Mouse (Mus musculus): Measurements from ENCODE around the gene Hsf2. TPM values are rescaled to one million over a fixed set of nuclear protein-coding genes. Genes with fewer than 3 reads are reported as not detected.

Hsf2 gene
- polyA plus RNA-seq, 1 experiment from 2014 or later, result 9.8 TPM

- no peak for ATAC-seq (ENCODE audit: insufficient read depth)
- H3K4me3 ChIP-seq (replicated peaks), result no peak overlapping the region
- no peaks in the 10 kb centered on the region for H3K36me3 ChIP-seq (replicated peaks)
- 0 out of 2 replicates have a peak, but pooled peaks cover 4% of the 10 kb centered on the region for H3K27me3 ChIP-seq
- 72% methylated on average over 3 of the region's 3 CpGs for WGBS (ENCODE audit: insufficient replicate concordance)
- no peak overlapping the region for H3K9ac ChIP-seq
- peaks cover 13% of the 10 kb centered on the region for H3K4me1 ChIP-seq (replicated peaks)
- no peak overlapping the region for H3K27ac ChIP-seq (replicated peaks)
- H3K9me3 ChIP-seq (replicated peaks), result no peaks in the 10 kb centered on the region
- H3K4me2 ChIP-seq, result no peak overlapping the region
Observed at GRCm38 (mm10) chr10:57484741-57485140, 1.4 kb upstream of the Hsf2 start.

DNA sequence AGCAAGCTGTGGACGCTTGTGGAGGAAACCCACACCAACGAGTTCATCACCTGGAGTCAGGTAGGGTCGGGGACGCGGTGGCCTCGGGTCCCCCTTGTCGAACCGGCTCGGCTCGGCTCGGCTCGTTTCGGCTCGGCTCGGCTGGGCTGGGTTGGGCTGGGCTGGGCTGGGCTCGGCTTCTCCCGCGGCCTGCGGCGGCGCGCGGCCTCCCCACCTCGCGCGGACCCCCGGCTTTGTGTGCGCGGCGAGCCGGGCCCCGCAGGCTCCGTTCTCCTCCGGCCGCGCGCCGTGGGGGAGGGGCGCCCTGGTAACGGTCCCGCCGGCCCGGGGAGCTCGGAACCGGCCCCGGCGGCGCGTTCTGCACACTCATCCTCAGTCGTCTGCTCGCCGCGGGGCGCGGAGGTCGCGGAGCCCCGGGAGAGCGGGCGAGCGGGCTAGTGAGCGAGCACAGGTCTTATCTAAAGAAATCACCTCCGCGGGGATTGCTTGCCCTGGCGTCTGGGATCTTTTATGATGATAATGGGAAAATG, 422 bp downstream of the Hsf2 start:
- peak overlapping the region; percentile 65 for H3K27ac ChIP-seq (replicated peaks)
- H3K4me3 ChIP-seq (replicated peaks), result peak overlapping the region; percentile 67
- no peaks in the 10 kb centered on the region for H3K36me3 ChIP-seq (replicated peaks)
- peaks cover 13% of the 10 kb centered on the region for H3K4me1 ChIP-seq (replicated peaks)
- peak overlapping the region; percentile 90 for H3K4me2 ChIP-seq
- under 1% methylated on average over 65 of the region's 65 CpGs for WGBS (ENCODE audit: insufficient replicate concordance)
- H3K9me3 ChIP-seq (replicated peaks), result no peaks in the 10 kb centered on the region
- peak overlapping the region; percentile 62 for H3K9ac ChIP-seq
- ATAC-seq (ENCODE audit: insufficient read depth), result peak; percentile 70
- 0 out of 2 replicates have a peak, but pooled peaks cover 4% of the 10 kb centered on the region for H3K27me3 ChIP-seq

- Histone ChIP-seq H3K9ac (no peak overlapping the region), H3K27me3 (0 out of 2 replicates have a peak, but pooled peaks cover 4% of the 10 kb centered on the region), H3K27ac (replicated peaks) (no peak overlapping the region), H3K4me3 (replicated peaks) (peak overlapping the region; percentile 67), H3K9me3 (replicated peaks) (no peaks in the 10 kb centered on the region), H3K4me2 (peak overlapping the region; percentile 90), H3K4me1 (replicated peaks) (peaks cover 13% of the 10 kb centered on the region), H3K36me3 (replicated peaks) (no peaks in the 10 kb centered on the region)
- no peak for ATAC-seq (ENCODE audit: insufficient read depth)
- WGBS (ENCODE audit: insufficient replicate concordance), result 5% methylated on average over 8 of the region's 8 CpGs
Observed at GRCm38 (mm10) chr10:57487201-57487600, 1.0 kb downstream of the Hsf2 start.

GRCm38 (mm10) chr10:57488591-57488990, 2.4 kb downstream of the Hsf2 start:
- 0 out of 2 replicates have a peak, but pooled peaks cover 3% of the 10 kb centered on the region for H3K36me3 ChIP-seq (replicated peaks)
- 0 out of 2 replicates have a peak, but pooled peaks cover 4% of the 10 kb centered on the region for H3K27me3 ChIP-seq
- no peaks in the 10 kb centered on the region for H3K9me3 ChIP-seq (replicated peaks)
- no peak for ATAC-seq (ENCODE audit: insufficient read depth)
- no peak overlapping the region for H3K4me3 ChIP-seq (replicated peaks)
- 0 out of 2 replicates have a peak overlapping the region, but pooled peaks have one; percentile 18 for H3K4me2 ChIP-seq
- H3K27ac ChIP-seq (replicated peaks), result no peak overlapping the region
- H3K4me1 ChIP-seq (replicated peaks), result peaks cover 13% of the 10 kb centered on the region
- no peak overlapping the region for H3K9ac ChIP-seq

GRCm38 (mm10) chr10:57492050-57492449, 5.9 kb downstream of the Hsf2 start:
- ATAC-seq (ENCODE audit: insufficient read depth), result no peak; the same call in 1 of the 2 replicates
- WGBS (ENCODE audit: insufficient replicate concordance), result 52% methylated on average over 2 of the region's 2 CpGs
- peaks cover 3% of the 10 kb centered on the region; the same call in 1 of the 2 replicates for H3K4me1 ChIP-seq (replicated peaks)

DNA sequence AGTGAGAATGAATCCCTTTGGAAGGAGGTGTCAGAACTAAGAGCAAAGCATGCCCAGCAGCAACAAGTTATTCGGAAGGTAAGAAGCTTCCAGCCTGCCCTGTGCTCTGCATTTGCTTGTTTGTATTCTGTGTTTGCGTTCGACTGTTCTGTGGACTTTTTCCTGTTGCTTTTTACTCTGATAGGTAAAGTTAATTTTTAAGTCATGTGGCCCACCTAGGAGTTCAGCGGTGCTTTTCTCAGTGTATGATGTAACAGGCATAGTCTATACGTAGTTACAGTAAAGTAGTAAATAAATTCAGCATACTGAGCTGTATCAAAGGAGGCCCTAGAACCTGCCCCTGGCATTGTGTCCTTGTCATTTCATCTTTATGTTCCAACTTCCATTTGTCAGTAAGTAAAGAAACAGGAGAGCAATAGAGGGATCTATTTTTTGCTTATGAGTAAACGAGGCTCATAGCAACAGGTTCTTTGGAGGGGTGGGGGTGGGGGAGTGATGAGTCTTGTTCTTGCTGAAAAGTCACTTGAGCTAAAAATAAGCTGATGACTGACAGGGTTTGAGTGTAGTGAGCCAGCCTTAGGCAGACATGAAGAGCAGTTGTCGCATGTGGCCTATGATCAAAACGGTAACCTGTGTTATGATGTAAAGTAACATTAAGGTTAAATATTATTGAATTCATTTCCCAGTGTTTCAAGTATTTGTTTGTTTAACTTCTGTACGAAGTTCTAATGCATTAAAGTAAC, 13.4 kb downstream of the Hsf2 start:
- no peak overlapping the region for H3K4me3 ChIP-seq (replicated peaks)
- peak; percentile 78 for ATAC-seq (ENCODE audit: insufficient read depth)
- H3K4me2 ChIP-seq, result no peak overlapping the region
- H3K27me3 ChIP-seq, result no peaks in the 10 kb centered on the region
- H3K9ac ChIP-seq, result no peak overlapping the region
- H3K9me3 ChIP-seq (replicated peaks), result no peaks in the 10 kb centered on the region
- peak overlapping the region; percentile 60 for H3K27ac ChIP-seq (replicated peaks)
- no peaks in the 10 kb centered on the region for H3K36me3 ChIP-seq (replicated peaks)
- H3K4me1 ChIP-seq (replicated peaks), result no peaks in the 10 kb centered on the region
- WGBS (ENCODE audit: insufficient replicate concordance), result 65% methylated on average over 9 of the region's 9 CpGs

More at GRCm38 (mm10) chr10:57492050-57492449, 5.9 kb downstream of the Hsf2 start:
- H3K27ac ChIP-seq (replicated peaks), result no peak overlapping the region
- no peak overlapping the region for H3K4me3 ChIP-seq (replicated peaks)
- H3K9me3 ChIP-seq (replicated peaks), result no peaks in the 10 kb centered on the region
- H3K9ac ChIP-seq, result no peak overlapping the region
- H3K27me3 ChIP-seq, result no peaks in the 10 kb centered on the region
- no peak overlapping the region for H3K4me2 ChIP-seq
- 0 out of 2 replicates have a peak, but pooled peaks cover 4% of the 10 kb centered on the region for H3K36me3 ChIP-seq (replicated peaks)

GRCm38 (mm10) chr10:57514616-57515015, 28.4 kb downstream of the Hsf2 start:
- 89% methylated on average over 2 of the region's 2 CpGs for WGBS (ENCODE audit: insufficient replicate concordance)
- Histone ChIP-seq H3K27ac (replicated peaks) (no peak overlapping the region), H3K9ac (no peak overlapping the region), H3K4me1 (replicated peaks) (no peaks in the 10 kb centered on the region), H3K4me3 (replicated peaks) (no peak overlapping the region), H3K36me3 (replicated peaks) (peaks cover 53% of the 10 kb centered on the region), H3K4me2 (no peak overlapping the region), H3K27me3 (no peaks in the 10 kb centered on the region), H3K9me3 (replicated peaks) (no peaks in the 10 kb centered on the region)
- no peak for ATAC-seq (ENCODE audit: insufficient read depth)

DNA sequence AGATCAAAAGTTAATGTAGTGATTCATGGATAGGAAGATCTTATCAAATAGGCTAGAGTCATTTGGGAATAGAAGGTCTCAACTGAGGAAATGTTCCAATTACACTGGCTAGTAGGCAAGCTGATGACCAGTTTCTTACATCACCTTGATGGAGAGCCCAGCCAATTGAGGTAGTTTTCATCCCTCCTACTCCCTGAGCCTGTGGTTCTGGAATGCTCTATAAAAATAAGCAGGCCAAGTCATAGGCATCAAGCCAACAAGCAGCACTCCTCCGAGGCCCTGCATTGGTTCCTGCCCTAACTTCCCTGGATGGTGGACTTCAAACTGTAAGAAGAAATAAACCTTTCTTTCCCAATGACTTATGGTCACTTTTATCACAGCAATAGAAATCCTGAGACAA, 29.1 kb downstream of the Hsf2 start:
- Histone ChIP-seq H3K9ac (no peak overlapping the region), H3K27me3 (no peaks in the 10 kb centered on the region), H3K4me3 (replicated peaks) (no peak overlapping the region), H3K4me1 (replicated peaks) (no peaks in the 10 kb centered on the region), H3K9me3 (replicated peaks) (no peaks in the 10 kb centered on the region), H3K4me2 (no peak overlapping the region), H3K36me3 (replicated peaks) (peaks cover 58% of the 10 kb centered on the region), H3K27ac (replicated peaks) (no peak overlapping the region)
- 79% methylated on average over 1 of the region's 1 CpGs for WGBS (ENCODE audit: insufficient replicate concordance)
- no peak for ATAC-seq (ENCODE audit: insufficient read depth)

DNA sequence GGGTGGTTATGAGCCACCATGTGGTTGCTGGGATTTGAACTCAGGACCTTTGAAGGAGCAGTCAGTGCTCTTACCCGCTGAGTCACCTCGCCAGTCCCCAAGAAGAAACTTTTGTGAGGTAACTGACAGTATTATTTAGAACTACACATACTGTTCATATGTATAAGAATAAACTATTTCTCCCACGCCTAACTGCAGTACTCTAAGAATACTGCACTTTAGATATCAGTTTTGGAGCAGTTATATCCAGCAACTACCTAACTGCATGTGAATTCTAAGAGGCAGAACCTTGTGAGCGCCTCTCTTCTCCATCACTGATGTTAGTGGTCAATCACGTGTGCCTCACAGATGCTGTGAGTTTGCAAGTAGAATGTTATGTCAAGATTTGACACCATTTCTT, 40.3 kb downstream of the Hsf2 start:
- Histone ChIP-seq H3K9ac (no peak overlapping the region), H3K27ac (replicated peaks) (no peak overlapping the region), H3K9me3 (replicated peaks) (no peaks in the 10 kb centered on the region), H3K4me2 (no peak overlapping the region), H3K27me3 (no peaks in the 10 kb centered on the region), H3K4me3 (replicated peaks) (no peak overlapping the region), H3K4me1 (replicated peaks) (peaks cover 18% of the 10 kb centered on the region), H3K36me3 (replicated peaks) (peaks cover 54% of the 10 kb centered on the region)
- 84% methylated on average over 5 of the region's 5 CpGs for WGBS (ENCODE audit: insufficient replicate concordance)
- ATAC-seq (ENCODE audit: insufficient read depth), result no peak

DNA sequence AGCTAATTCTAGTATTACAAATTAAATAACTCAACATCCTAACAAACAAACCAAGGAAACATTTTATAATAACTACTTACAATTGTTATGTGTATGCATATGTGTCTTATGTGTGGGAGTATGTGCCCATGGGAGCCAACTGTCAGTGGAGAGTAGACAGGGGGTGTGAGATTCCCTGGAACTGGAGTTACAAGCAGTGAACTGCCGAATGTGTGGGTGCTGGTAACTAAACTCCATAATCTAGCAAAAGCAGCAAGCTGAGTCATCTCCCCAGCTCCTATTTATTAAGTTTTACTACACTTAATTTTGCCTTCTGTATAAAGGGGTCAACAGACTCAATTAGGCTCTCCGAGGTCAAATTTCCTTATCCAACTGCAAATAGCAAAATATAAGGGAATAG, 44.9 kb downstream of the Hsf2 start:
- Histone ChIP-seq H3K27ac (replicated peaks) (peak overlapping the region; percentile 98; the same call in 1 of the 2 replicates), H3K36me3 (replicated peaks) (peaks cover 20% of the 10 kb centered on the region), H3K4me2 (peak overlapping the region; percentile 67), H3K9ac (peak overlapping the region; percentile 86), H3K4me3 (replicated peaks) (peak overlapping the region; percentile 85), H3K4me1 (replicated peaks) (peaks cover 22% of the 10 kb centered on the region), H3K27me3 (no peaks in the 10 kb centered on the region), H3K9me3 (replicated peaks) (no peaks in the 10 kb centered on the region)
- no peak for ATAC-seq (ENCODE audit: insufficient read depth)
- 32% methylated on average over 2 of the region's 2 CpGs for WGBS (ENCODE audit: insufficient replicate concordance)

GRCm38 (mm10) chr10:57531616-57532217, 45.5 kb downstream of the Hsf2 start:
- Histone ChIP-seq H3K27me3 (peaks cover 2% of the 10 kb centered on the region; the same call in 1 of the 2 replicates), H3K9me3 (replicated peaks) (no peaks in the 10 kb centered on the region), H3K36me3 (replicated peaks) (peaks cover 15% of the 10 kb centered on the region), H3K4me1 (replicated peaks) (peaks cover 22% of the 10 kb centered on the region), H3K4me2 (peak overlapping the region; percentile 67), H3K4me3 (replicated peaks) (peak overlapping the region; percentile 85), H3K9ac (peak overlapping the region; percentile 86), H3K27ac (replicated peaks) (peak overlapping the region; percentile 98)
- WGBS (ENCODE audit: insufficient replicate concordance), result 2% methylated on average over 28 of the region's 28 CpGs
- no peak for ATAC-seq (ENCODE audit: insufficient read depth)
